Mouse (Mus musculus) C3H10T1/2 (cell line): ENCODE measurements around the gene Itih5. TPM values are rescaled to one million over a fixed set of nuclear protein-coding genes. Genes with fewer than 3 reads are reported as not detected.

Experiments used
- polyA plus RNA-seq, 2 experiments: library from polyadenylated mRNA; unstranded; fragments of >200 nt; fragmentation: generic; extraction: Trizol; gene quantifications; one replicate each; pipeline ENCODE4 v1.2.1; 2012; ENCODE audit warnings: missing spikeins in 2 of 2

The Itih5 gene
- polyA plus RNA-seq = under 1 TPM; under 0.01 to 0.15 TPM

DNA sequence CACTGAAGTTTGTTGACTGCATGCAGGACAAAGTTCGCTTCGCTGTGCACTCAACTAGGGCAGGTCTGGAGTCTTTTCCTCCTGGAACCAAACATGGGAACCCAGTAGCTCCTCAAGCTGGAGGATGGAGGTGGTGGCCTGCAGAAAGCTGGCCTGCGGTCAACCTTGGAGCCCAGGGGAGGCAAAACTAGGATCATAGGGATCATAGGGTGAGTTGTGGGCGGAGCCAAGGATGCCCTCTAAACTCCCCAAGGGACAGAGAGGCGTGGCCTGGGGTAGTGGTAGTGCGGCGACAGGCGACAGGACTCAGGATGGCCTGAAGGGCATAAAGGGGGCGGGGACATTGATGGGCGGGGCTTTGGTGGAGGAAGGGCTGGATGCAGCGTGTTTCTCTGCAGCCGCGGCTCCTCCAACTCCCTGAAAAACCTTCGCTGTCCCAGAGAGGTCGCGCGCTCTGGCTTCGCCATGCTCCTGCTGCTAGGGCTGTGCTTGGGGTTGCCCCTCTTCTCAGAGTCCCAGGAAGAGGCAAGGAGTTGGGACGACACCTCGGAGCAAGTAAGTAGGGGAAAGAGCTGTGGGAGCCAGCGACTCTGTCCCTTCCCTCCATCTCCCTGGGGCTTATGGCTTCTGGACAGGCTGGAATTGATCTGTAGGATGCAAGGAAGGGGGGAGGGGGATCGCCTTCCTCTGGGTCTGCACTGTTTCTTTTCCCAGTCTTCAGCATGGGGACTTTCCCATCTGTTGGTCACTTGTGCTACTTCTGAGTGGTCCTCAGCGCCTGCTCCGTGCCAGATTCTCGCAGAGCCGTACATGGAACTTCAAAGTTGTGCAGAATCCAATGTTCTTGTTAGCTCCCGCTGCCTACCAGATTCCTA lies at the start of gene Itih5:
TSS of gene Itih5 (plus strand) at position 371 of the 875 bp plus-strand sequence.

DNA sequence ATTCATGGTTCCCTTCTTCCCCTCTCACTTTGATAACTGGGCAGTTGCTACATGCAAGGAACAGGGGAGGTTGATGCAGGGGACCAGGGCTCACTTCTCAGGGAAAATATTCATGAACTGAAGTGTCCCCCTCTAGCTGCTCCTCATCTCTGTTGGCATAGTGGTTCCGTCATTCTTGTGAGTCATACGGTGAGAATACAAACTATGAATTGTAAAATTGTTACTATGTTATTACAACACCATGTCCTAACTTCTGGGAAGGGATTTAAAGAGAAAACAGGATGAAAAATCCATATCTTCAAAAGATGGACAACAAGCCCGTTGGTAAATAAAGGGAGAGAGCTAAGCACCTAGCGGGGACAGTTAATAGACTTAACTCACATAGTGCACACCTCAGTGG lies 22.1 kb upstream of the Itih5 start, which contains the start of gene Itih2:
TSS of gene Itih2 (minus strand) at position 101 of the 400 bp plus-strand sequence.

Other genes starting within 250 kb of the Itih5 start
- 1 to 10 TPM; 3.6 to 9.0 TPM for gene Taf3, start 105.0 kb upstream of the Itih5 start, polyA plus RNA-seq
- gene Atp5c1, start 73.1 kb upstream of the Itih5 start, polyA plus RNA-seq = 100 to 1,000 TPM; 300 to 379 TPM
- 1 to 10 TPM; 1.9 to 6.9 TPM for gene Kin, start 73.0 kb upstream of the Itih5 start, polyA plus RNA-seq
- 10 to 100 TPM in 1 of 2 experiments, under 1 TPM in 1; 0.11 to 13.8 TPM for gene Itih2, start 22.2 kb upstream of the Itih5 start, polyA plus RNA-seq
- gene Sfmbt2, start 216.9 kb downstream of the Itih5 start, polyA plus RNA-seq = under 1 TPM; 0.02 to 0.33 TPM